Mouse (Mus musculus) retina, embryonic 14.5 days (tissue): ENCODE measurements around the gene Nt5e.
A peak's percentile ranks its signal among the peaks of the same experiment; 100 is the strongest.

Experiments
- DNase-seq: peaks from one replicate; pipeline ENCODE4 v3.0.0-alpha.2; 2015; ENCODE audit warnings: low spot score

Nt5e gene

GRCm38 (mm10) chr9:88394852-88395251, 67.9 kb downstream of the Nt5e start:
- no peak for DNase-seq

- DNase-seq, result peak; percentile 54
Observed at GRCm38 (mm10) chr9:88398461-88398860, 71.5 kb downstream of the Nt5e start.

GRCm38 (mm10) chr9:88404088-88404487, 77.1 kb downstream of the Nt5e start:
- peak; percentile 6 for DNase-seq

- DNase-seq, result no peak
Observed at GRCm38 (mm10) chr9:88404515-88404914, 77.5 kb downstream of the Nt5e start.

GRCm38 (mm10) chr9:88409978-88410377, 83.0 kb downstream of the Nt5e start:
- DNase-seq, result no peak

GRCm38 (mm10) chr9:88416752-88417151, 89.8 kb downstream of the Nt5e start:
- DNase-seq, result no peak
